Mouse (Mus musculus) midbrain, embryonic 13.5 days (tissue): ENCODE data around the gene Crispld2. TPM values are rescaled to one million over a fixed set of nuclear protein-coding genes. Genes with fewer than 3 reads are reported as not detected.

ENCODE experiments used
- ATAC-seq: fragments of 200-750 bp; cut with Nextera tagmentation; 2 replicates; pipeline ENCODE4 v1.8.0; 2017; ENCODE audit warnings: mild to moderate bottlenecking, moderate TSS enrichment, moderate library complexity
- H3K27ac ChIP-seq: fragments of 300-500 bp; sonication (generic); 2 replicates; pipeline ENCODE4 v1.5.1; 2015; ENCODE audit warnings: inconsistent platforms, mild to moderate bottlenecking, moderate library complexity
- H3K27me3 ChIP-seq: fragments of 300-500 bp; sonication (generic); 2 replicates; pipeline ENCODE4 v1.6.1; 2015; ENCODE audit warnings: mild to moderate bottlenecking, inconsistent platforms
- H3K36me3 ChIP-seq: fragments of 300-500 bp; sonication (generic); 2 replicates; pipeline ENCODE4 v1.6.1; 2015; ENCODE audit warnings: mild to moderate bottlenecking, inconsistent platforms
- H3K4me1 ChIP-seq: fragments of 300-500 bp; sonication (generic); replicated peaks from 2 replicates; pipeline ENCODE4 v1.6.1; 2015; ENCODE audit warnings: inconsistent platforms
- H3K4me2 ChIP-seq: fragments of 300-500 bp; sonication (generic); replicated peaks from 2 replicates; pipeline ENCODE4 v1.6.1; 2015; ENCODE audit warnings: moderate library complexity, mild to moderate bottlenecking, inconsistent platforms
- H3K4me3 ChIP-seq: fragments of 300-500 bp; sonication (generic); replicated peaks from 2 replicates; pipeline ENCODE4 v1.5.1; 2015; ENCODE audit warnings: mild to moderate bottlenecking, inconsistent platforms
- H3K9ac ChIP-seq: fragments of 300-500 bp; sonication (generic); replicated peaks from 2 replicates; pipeline ENCODE4 v1.6.1; 2015; ENCODE audit warnings: mild to moderate bottlenecking, inconsistent platforms
- H3K9me3 ChIP-seq: fragments of 300-500 bp; sonication (generic); 2 replicates; pipeline ENCODE4 v1.6.1; 2016; ENCODE audit warnings: mild to moderate bottlenecking, inconsistent platforms
- WGBS: fragments of 180-500 bp; shearing (Covaris S2); methylation state at CpG from one replicate; pipeline ENCODE4 v1.1.7; 2015; 5-methylcytosine and 5-hydroxymethylcytosine counted together
- polyA plus RNA-seq: library from polyadenylated mRNA; unstranded; fragments of >200 nt; fragmentation: Nextera tagmentation; extraction: Ambion mirVana; gene quantifications from 2 replicates; pipeline ENCODE4 v1.2.1, GENCODE M21; 2015

The Crispld2 gene
- polyA plus RNA-seq, 1 experiment from 2014 or later: 2.1 TPM

- no peak for ATAC-seq
- H3K9ac ChIP-seq: no peak overlapping the region
- no peaks in the 10 kb centered on the region for H3K4me1 ChIP-seq
- H3K27ac ChIP-seq: no peak overlapping the region
- 0 out of 2 replicates have a peak, but pooled peaks cover 4% of the 10 kb centered on the region for H3K9me3 ChIP-seq
- H3K36me3 ChIP-seq: no peaks in the 10 kb centered on the region
- WGBS: 88% methylated on average over 9 of the region's 9 CpGs
- no peaks in the 10 kb centered on the region for H3K27me3 ChIP-seq
- no peak overlapping the region for H3K4me2 ChIP-seq
- H3K4me3 ChIP-seq: no peak overlapping the region
These were observed 24.8 kb upstream of the Crispld2 start for GRCm38 (mm10) chr8:119967435-119967834.

GRCm38 (mm10) chr8:119970169-119970568, 22.1 kb upstream of the Crispld2 start:
- no peak overlapping the region for H3K4me3 ChIP-seq
- 81% methylated on average over 9 of the region's 9 CpGs for WGBS
- no peaks in the 10 kb centered on the region for H3K36me3 ChIP-seq
- no peak overlapping the region for H3K9ac ChIP-seq
- ATAC-seq: no peak
- no peak overlapping the region for H3K4me2 ChIP-seq
- H3K27me3 ChIP-seq: no peaks in the 10 kb centered on the region
- H3K4me1 ChIP-seq: no peaks in the 10 kb centered on the region
- 0 out of 2 replicates have a peak, but pooled peaks cover 4% of the 10 kb centered on the region for H3K9me3 ChIP-seq
- no peak overlapping the region for H3K27ac ChIP-seq

GRCm38 (mm10) chr8:119972558-119972957, 19.7 kb upstream of the Crispld2 start:
- no peak for ATAC-seq
- Histone ChIP-seq H3K4me3 (no peak overlapping the region), H3K4me2 (no peak overlapping the region), H3K9me3 (0 out of 2 replicates have a peak, but pooled peaks cover under 1% of the 10 kb centered on the region), H3K36me3 (no peaks in the 10 kb centered on the region), H3K9ac (no peak overlapping the region), H3K27me3 (no peaks in the 10 kb centered on the region), H3K27ac (no peak overlapping the region), H3K4me1 (no peaks in the 10 kb centered on the region)
- 82% methylated on average over 12 of the region's 12 CpGs for WGBS

GRCm38 (mm10) chr8:119978770-119979381, 13.4 kb upstream of the Crispld2 start:
- H3K4me2 ChIP-seq: no peak overlapping the region
- peaks cover 2% of the 10 kb centered on the region; the same call in 1 of the 2 replicates for H3K4me1 ChIP-seq
- no peak overlapping the region for H3K4me3 ChIP-seq
- no peaks in the 10 kb centered on the region for H3K9me3 ChIP-seq
- 63% methylated on average over 11 of the region's 11 CpGs for WGBS
- no peak overlapping the region for H3K27ac ChIP-seq
- no peak for ATAC-seq
- no peak overlapping the region for H3K9ac ChIP-seq
- no peaks in the 10 kb centered on the region for H3K27me3 ChIP-seq
- H3K36me3 ChIP-seq: no peaks in the 10 kb centered on the region

- Histone ChIP-seq H3K27ac (no peak overlapping the region), H3K4me1 (peaks cover 2% of the 10 kb centered on the region; the same call in 1 of the 2 replicates), H3K9me3 (no peaks in the 10 kb centered on the region), H3K36me3 (no peaks in the 10 kb centered on the region), H3K4me3 (no peak overlapping the region), H3K27me3 (no peaks in the 10 kb centered on the region), H3K9ac (no peak overlapping the region), H3K4me2 (no peak overlapping the region)
- ATAC-seq: no peak
- WGBS: 68% methylated on average over 4 of the region's 4 CpGs
These were observed 11.0 kb upstream of the Crispld2 start for GRCm38 (mm10) chr8:119981253-119981652.

- ATAC-seq: no peak
These were observed 8.2 kb upstream of the Crispld2 start for GRCm38 (mm10) chr8:119984085-119984484.

GRCm38 (mm10) chr8:119986174-119986573, 6.1 kb upstream of the Crispld2 start:
- H3K27me3 ChIP-seq: peaks cover 6% of the 10 kb centered on the region
- WGBS: 69% methylated on average over 5 of the region's 5 CpGs
- H3K9ac ChIP-seq: no peak overlapping the region

More at GRCm38 (mm10) chr8:119984085-119984484, 8.2 kb upstream of the Crispld2 start:
- no peak overlapping the region for H3K27ac ChIP-seq
- H3K4me3 ChIP-seq: no peak overlapping the region
- no peaks in the 10 kb centered on the region for H3K9me3 ChIP-seq
- H3K4me2 ChIP-seq: no peak overlapping the region
- no peaks in the 10 kb centered on the region for H3K27me3 ChIP-seq
- H3K9ac ChIP-seq: no peak overlapping the region
- H3K36me3 ChIP-seq: no peaks in the 10 kb centered on the region
- H3K4me1 ChIP-seq: peaks cover 2% of the 10 kb centered on the region; the same call in 1 of the 2 replicates

GRCm38 (mm10) chr8:119988087-119988486, 4.2 kb upstream of the Crispld2 start:
- Histone ChIP-seq H3K27ac (no peak overlapping the region), H3K4me1 (peaks cover 13% of the 10 kb centered on the region), H3K27me3 (peaks cover 25% of the 10 kb centered on the region), H3K4me3 (no peak overlapping the region), H3K36me3 (no peaks in the 10 kb centered on the region), H3K9ac (no peak overlapping the region), H3K9me3 (no peaks in the 10 kb centered on the region), H3K4me2 (no peak overlapping the region)
- 75% methylated on average over 15 of the region's 15 CpGs for WGBS
- no peak for ATAC-seq

More at GRCm38 (mm10) chr8:119986174-119986573, 6.1 kb upstream of the Crispld2 start:
- no peak for ATAC-seq
- Histone ChIP-seq H3K36me3 (no peaks in the 10 kb centered on the region), H3K9me3 (no peaks in the 10 kb centered on the region), H3K27ac (no peak overlapping the region), H3K4me3 (no peak overlapping the region), H3K4me1 (no peaks in the 10 kb centered on the region), H3K4me2 (no peak overlapping the region)

- H3K9me3 ChIP-seq: no peaks in the 10 kb centered on the region
- H3K4me2 ChIP-seq: no peak overlapping the region
- H3K4me1 ChIP-seq: peaks cover 13% of the 10 kb centered on the region
- ATAC-seq: no peak
- no peak overlapping the region for H3K27ac ChIP-seq
- H3K27me3 ChIP-seq: peaks cover 43% of the 10 kb centered on the region
- 81% methylated on average over 7 of the region's 7 CpGs for WGBS
- H3K4me3 ChIP-seq: no peak overlapping the region
- no peak overlapping the region for H3K9ac ChIP-seq
- no peaks in the 10 kb centered on the region for H3K36me3 ChIP-seq
These were observed 1.9 kb downstream of the Crispld2 start for GRCm38 (mm10) chr8:119994114-119994513.

- Histone ChIP-seq H3K4me2 (no peak overlapping the region), H3K4me3 (no peak overlapping the region), H3K9ac (no peak overlapping the region), H3K9me3 (no peaks in the 10 kb centered on the region), H3K36me3 (no peaks in the 10 kb centered on the region), H3K4me1 (peaks cover 13% of the 10 kb centered on the region), H3K27ac (no peak overlapping the region), H3K27me3 (peaks cover 43% of the 10 kb centered on the region)
- no peak for ATAC-seq
- 68% methylated on average over 6 of the region's 6 CpGs for WGBS
These were observed 2.3 kb downstream of the Crispld2 start for GRCm38 (mm10) chr8:119994556-119994955.

GRCm38 (mm10) chr8:119997266-119997665, 5.0 kb downstream of the Crispld2 start:
- ATAC-seq: no peak
- peaks cover 8% of the 10 kb centered on the region for H3K4me1 ChIP-seq
- no peak overlapping the region for H3K9ac ChIP-seq
- H3K4me3 ChIP-seq: no peak overlapping the region
- no peaks in the 10 kb centered on the region for H3K36me3 ChIP-seq
- no peak overlapping the region for H3K4me2 ChIP-seq
- peaks cover 26% of the 10 kb centered on the region for H3K27me3 ChIP-seq
- no peak overlapping the region for H3K27ac ChIP-seq
- 81% methylated on average over 4 of the region's 4 CpGs for WGBS
- H3K9me3 ChIP-seq: no peaks in the 10 kb centered on the region

GRCm38 (mm10) chr8:120000461-120000860, 8.2 kb downstream of the Crispld2 start:
- H3K4me2 ChIP-seq: no peak overlapping the region
- no peak overlapping the region for H3K4me3 ChIP-seq
- H3K4me1 ChIP-seq: peaks cover 5% of the 10 kb centered on the region; the same call in 1 of the 2 replicates
- H3K9me3 ChIP-seq: no peaks in the 10 kb centered on the region
- no peak overlapping the region for H3K9ac ChIP-seq
- WGBS: 79% methylated on average over 8 of the region's 8 CpGs
- ATAC-seq: no peak
- no peak overlapping the region for H3K27ac ChIP-seq
- H3K27me3 ChIP-seq: 0 out of 2 replicates have a peak, but pooled peaks cover 4% of the 10 kb centered on the region
- no peaks in the 10 kb centered on the region for H3K36me3 ChIP-seq

GRCm38 (mm10) chr8:120001712-120002111, 9.5 kb downstream of the Crispld2 start:
- Histone ChIP-seq H3K4me1 (peaks cover 5% of the 10 kb centered on the region; the same call in 1 of the 2 replicates), H3K36me3 (no peaks in the 10 kb centered on the region), H3K9me3 (no peaks in the 10 kb centered on the region), H3K27me3 (no peaks in the 10 kb centered on the region), H3K9ac (no peak overlapping the region), H3K27ac (no peak overlapping the region), H3K4me2 (no peak overlapping the region), H3K4me3 (no peak overlapping the region)
- ATAC-seq: no peak
- 62% methylated on average over 7 of the region's 7 CpGs for WGBS
